Mouse (Mus musculus): Measurements from ENCODE around the gene Cenpm. TPM values are rescaled to one million over a fixed set of nuclear protein-coding genes. Genes with fewer than 3 reads are reported as not detected.

Gene Cenpm
- polyA plus RNA-seq, 1 experiment from 2014 or later, result 45.5 TPM

- ATAC-seq (ENCODE audit: low FRiP score, low read depth), result peak; percentile 58; the same call in 1 of the 2 replicates
- 22% methylated on average over 5 of the region's 5 CpGs for WGBS
- Histone ChIP-seq H3K4me1 (no peaks in the 10 kb centered on the region), H3K4me3 (no peak overlapping the region), H3K36me3 (peaks cover 8% of the 10 kb centered on the region; the same call in 1 of the 2 replicates), H3K27me3 (replicated peaks) (no peaks in the 10 kb centered on the region), H3K9ac (no peak overlapping the region), H3K27ac (no peak overlapping the region), H3K4me2 (replicated peaks) (no peak overlapping the region), H3K9me3 (no peaks in the 10 kb centered on the region)
Measured at GRCm38 (mm10) chr15:82236565-82236964, 8.0 kb downstream of the Cenpm start.

- no peak overlapping the region for H3K9ac ChIP-seq
- ATAC-seq (ENCODE audit: low FRiP score, low read depth), result no peak
- 78% methylated on average over 10 of the region's 10 CpGs for WGBS
- H3K9me3 ChIP-seq, result no peaks in the 10 kb centered on the region
- H3K4me3 ChIP-seq, result no peak overlapping the region
- no peaks in the 10 kb centered on the region for H3K27me3 ChIP-seq (replicated peaks)
- H3K27ac ChIP-seq, result no peak overlapping the region
- no peaks in the 10 kb centered on the region for H3K4me1 ChIP-seq
- no peak overlapping the region for H3K4me2 ChIP-seq (replicated peaks)
- H3K36me3 ChIP-seq, result peaks cover 8% of the 10 kb centered on the region; the same call in 1 of the 2 replicates
Measured at GRCm38 (mm10) chr15:82235661-82236060, 8.9 kb downstream of the Cenpm start.

- Histone ChIP-seq H3K27me3 (replicated peaks) (no peaks in the 10 kb centered on the region), H3K9ac (no peak overlapping the region), H3K36me3 (no peaks in the 10 kb centered on the region), H3K27ac (no peak overlapping the region), H3K4me3 (no peak overlapping the region), H3K4me2 (replicated peaks) (no peak overlapping the region), H3K4me1 (0 out of 2 replicates have a peak, but pooled peaks cover 3% of the 10 kb centered on the region), H3K9me3 (no peaks in the 10 kb centered on the region)
- WGBS, result 76% methylated on average over 4 of the region's 4 CpGs
- no peak for ATAC-seq (ENCODE audit: low FRiP score, low read depth)
Measured at GRCm38 (mm10) chr15:82232651-82233050, 11.9 kb downstream of the Cenpm start.

- Histone ChIP-seq H3K4me1 (0 out of 2 replicates have a peak, but pooled peaks cover 3% of the 10 kb centered on the region), H3K4me3 (no peak overlapping the region), H3K9ac (0 out of 2 replicates have a peak overlapping the region, but pooled peaks have one; percentile 13), H3K27me3 (replicated peaks) (no peaks in the 10 kb centered on the region), H3K36me3 (no peaks in the 10 kb centered on the region), H3K27ac (no peak overlapping the region), H3K4me2 (replicated peaks) (no peak overlapping the region), H3K9me3 (no peaks in the 10 kb centered on the region)
- no peak for ATAC-seq (ENCODE audit: low FRiP score, low read depth)
- WGBS, result 78% methylated on average over 11 of the region's 11 CpGs
Measured at GRCm38 (mm10) chr15:82231591-82232378, 12.8 kb downstream of the Cenpm start.

- 86% methylated on average over 4 of the region's 4 CpGs for WGBS
Measured at GRCm38 (mm10) chr15:82231100-82231499, 13.4 kb downstream of the Cenpm start.

GRCm38 (mm10) chr15:82230098-82230611 is 14.4 kb downstream of the Cenpm start:
- H3K4me2 ChIP-seq (replicated peaks), result no peak overlapping the region
- H3K9ac ChIP-seq, result no peak overlapping the region
- no peak overlapping the region for H3K4me3 ChIP-seq
- no peak for ATAC-seq (ENCODE audit: low FRiP score, low read depth)
- no peaks in the 10 kb centered on the region for H3K9me3 ChIP-seq
- WGBS, result 74% methylated on average over 6 of the region's 6 CpGs
- H3K4me1 ChIP-seq, result 0 out of 2 replicates have a peak, but pooled peaks cover 3% of the 10 kb centered on the region
- H3K27me3 ChIP-seq (replicated peaks), result peaks cover 7% of the 10 kb centered on the region; the same call in 1 of the 2 replicates
- H3K36me3 ChIP-seq, result no peaks in the 10 kb centered on the region
- H3K27ac ChIP-seq, result no peak overlapping the region

More at GRCm38 (mm10) chr15:82231100-82231499, 13.4 kb downstream of the Cenpm start:
- ATAC-seq (ENCODE audit: low FRiP score, low read depth), result no peak
- no peak overlapping the region for H3K9ac ChIP-seq
- no peaks in the 10 kb centered on the region for H3K36me3 ChIP-seq
- no peaks in the 10 kb centered on the region for H3K27me3 ChIP-seq (replicated peaks)
- no peak overlapping the region for H3K4me2 ChIP-seq (replicated peaks)
- H3K4me1 ChIP-seq, result 0 out of 2 replicates have a peak, but pooled peaks cover 3% of the 10 kb centered on the region
- no peak overlapping the region for H3K27ac ChIP-seq
- no peaks in the 10 kb centered on the region for H3K9me3 ChIP-seq
- no peak overlapping the region for H3K4me3 ChIP-seq

- Histone ChIP-seq H3K4me3 (no peak overlapping the region), H3K36me3 (no peaks in the 10 kb centered on the region), H3K4me1 (peaks cover 4% of the 10 kb centered on the region; the same call in 1 of the 2 replicates), H3K27me3 (replicated peaks) (peaks cover 12% of the 10 kb centered on the region; the same call in 1 of the 2 replicates), H3K4me2 (replicated peaks) (no peak overlapping the region), H3K9ac (no peak overlapping the region), H3K9me3 (no peaks in the 10 kb centered on the region), H3K27ac (no peak overlapping the region)
- WGBS, result 45% methylated on average over 11 of the region's 11 CpGs
- no peak for ATAC-seq (ENCODE audit: low FRiP score, low read depth)
Measured at GRCm38 (mm10) chr15:82229542-82230045, 15.0 kb downstream of the Cenpm start.

GRCm38 (mm10) chr15:82225769-82226168 is 18.8 kb downstream of the Cenpm start:
- no peaks in the 10 kb centered on the region for H3K9me3 ChIP-seq
- no peak for ATAC-seq (ENCODE audit: low FRiP score, low read depth)
- H3K27ac ChIP-seq, result no peak overlapping the region
- H3K4me1 ChIP-seq, result peaks cover 17% of the 10 kb centered on the region
- H3K9ac ChIP-seq, result no peak overlapping the region
- H3K4me3 ChIP-seq, result no peak overlapping the region
- H3K4me2 ChIP-seq (replicated peaks), result no peak overlapping the region
- H3K36me3 ChIP-seq, result no peaks in the 10 kb centered on the region
- H3K27me3 ChIP-seq (replicated peaks), result peaks cover 25% of the 10 kb centered on the region; the same call in 1 of the 2 replicates
- WGBS, result 91% methylated on average over 5 of the region's 5 CpGs

- Histone ChIP-seq H3K9me3 (no peaks in the 10 kb centered on the region), H3K27ac (no peak overlapping the region), H3K27me3 (replicated peaks) (peaks cover 31% of the 10 kb centered on the region; the same call in 1 of the 2 replicates), H3K9ac (no peak overlapping the region), H3K4me2 (replicated peaks) (peak overlapping the region; percentile 72), H3K4me3 (no peak overlapping the region), H3K4me1 (peaks cover 17% of the 10 kb centered on the region), H3K36me3 (no peaks in the 10 kb centered on the region)
- ATAC-seq (ENCODE audit: low FRiP score, low read depth), result no peak
- WGBS, result 43% methylated on average over 7 of the region's 7 CpGs
Measured at GRCm38 (mm10) chr15:82224602-82225215, 19.8 kb downstream of the Cenpm start.

- peak within 1 kb of the TSS; percentile 72 for H3K4me2 ChIP-seq (replicated peaks)
- H3K27ac ChIP-seq, result no peak within 1 kb of the TSS
- 2% methylated on average over 44 of the region's 44 CpGs for WGBS
- H3K4me1 ChIP-seq, result peaks cover 14% of the 10 kb centered on the region
- H3K9ac ChIP-seq, result peak within 1 kb of the TSS; percentile 35
- H3K9me3 ChIP-seq, result no peaks in the 10 kb centered on the region
- H3K27me3 ChIP-seq (replicated peaks), result peaks cover 31% of the 10 kb centered on the region; the same call in 1 of the 2 replicates
- peak; percentile 51; the same call in 1 of the 2 replicates for ATAC-seq (ENCODE audit: low FRiP score, low read depth)
- peak within 1 kb of the TSS; percentile 35 for H3K4me3 ChIP-seq
- H3K36me3 ChIP-seq, result no peaks in the 10 kb centered on the region
Measured at GRCm38 (mm10) chr15:82223657-82224601, 20.6 kb downstream of the Cenpm start, which contains the start of gene Tnfrsf13c. Tnfrsf13c (minus strand) TSS chr15:82224369.

- 61% methylated on average over 7 of the region's 7 CpGs for WGBS
- no peak overlapping the region for H3K4me3 ChIP-seq
- no peak; the same call in 1 of the 2 replicates for ATAC-seq (ENCODE audit: low FRiP score, low read depth)
- H3K9me3 ChIP-seq, result no peaks in the 10 kb centered on the region
- H3K4me1 ChIP-seq, result peaks cover 14% of the 10 kb centered on the region
- no peak overlapping the region for H3K27ac ChIP-seq
- H3K4me2 ChIP-seq (replicated peaks), result peak overlapping the region; percentile 72
- H3K27me3 ChIP-seq (replicated peaks), result peaks cover 31% of the 10 kb centered on the region; the same call in 1 of the 2 replicates
- no peak overlapping the region for H3K9ac ChIP-seq
- no peaks in the 10 kb centered on the region for H3K36me3 ChIP-seq
Measured at GRCm38 (mm10) chr15:82223251-82223650, 21.3 kb downstream of the Cenpm start.
